Mouse (Mus musculus): Measurements from ENCODE around the gene Hcrtr2.

DNA sequence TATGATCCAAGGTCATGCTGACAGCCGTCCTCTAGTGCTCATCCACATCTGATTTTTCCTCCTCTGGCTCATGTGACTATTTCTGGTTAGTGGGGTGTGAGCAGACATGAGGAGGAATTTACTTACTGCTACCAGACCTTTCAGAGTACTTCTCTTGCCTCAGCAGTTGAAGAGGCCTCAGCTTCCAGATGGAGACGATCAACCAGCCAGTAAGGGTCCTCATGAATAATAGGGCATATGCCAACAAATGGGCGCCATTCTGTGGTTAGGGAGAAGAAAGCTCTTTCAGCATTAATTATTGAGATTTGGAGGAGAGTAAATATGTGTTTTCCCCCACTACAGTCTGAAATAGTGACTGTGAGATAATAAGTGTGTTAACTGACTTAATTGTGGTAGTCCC is 28.7 kb upstream of the Hcrtr2 start:
- no peak for TF ChIP-seq TAL1 (IDR thresholded peaks at IDR 0.05; ENCODE audit: low read length)
- TF ChIP-seq GATA1 (IDR thresholded peaks at IDR 0.05; ENCODE audit: low read length) = no peak

All from erythroblast, embryonic 14.5 days (primary cell).